Comparison of ENCODE assay signal across 8 mouse cellular contexts in the genomic region with DNA sequence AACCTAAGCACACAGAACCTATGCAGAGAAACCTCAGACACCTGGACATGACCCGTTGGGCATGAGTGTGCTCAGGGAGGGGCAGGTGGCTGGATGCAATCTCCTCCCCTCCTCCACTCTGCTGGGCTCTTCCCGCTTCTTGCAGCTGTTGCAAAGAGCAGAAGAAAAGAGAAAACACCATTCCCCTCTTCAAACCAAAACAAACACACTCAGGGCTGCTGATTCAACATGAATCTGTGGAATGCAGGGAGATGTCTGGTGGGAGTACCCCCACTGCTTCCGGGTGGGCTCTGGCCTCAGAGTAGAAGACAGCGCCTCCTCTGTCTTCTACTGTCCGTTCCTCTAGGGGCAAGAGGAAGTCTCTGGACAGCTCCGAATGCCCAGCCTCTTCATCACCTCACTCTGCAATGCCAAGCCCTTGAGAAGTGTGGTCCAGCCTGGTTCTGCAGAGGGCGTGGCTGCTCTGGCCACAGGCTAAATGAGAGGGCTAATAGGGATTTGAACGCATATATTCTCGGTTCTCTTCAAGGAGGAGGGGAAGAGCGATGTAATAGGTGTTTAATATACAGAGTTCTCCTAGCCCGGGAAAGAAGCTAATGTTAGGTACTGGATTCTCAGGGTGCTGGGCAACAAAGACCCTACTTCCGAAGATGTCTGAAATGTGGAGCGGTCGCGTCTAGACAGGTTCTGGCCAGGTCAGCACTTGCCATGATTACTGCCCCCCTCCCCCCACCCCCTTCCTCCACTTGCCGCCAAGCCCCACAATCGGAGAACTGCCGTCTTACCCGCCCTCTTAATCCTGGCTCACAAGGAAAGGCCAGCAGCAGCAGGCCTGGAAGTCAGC. TPM values are rescaled to one million over a fixed set of nuclear protein-coding genes. Genes with fewer than 3 reads are reported as not detected.
DNase-seq lines count a peak whose midpoint lies in the region; ATAC-seq lines count a peak whose summit lies in the region.

No protein-coding gene starts in this region.

- DNase-seq in heart, adult 18-20 months = no peak
- DNase-seq in embryo, embryonic 10 days (ENCODE audit: low spot score) = peak; percentile 60
- DNase-seq in mesoderm, embryonic 11.5 days (ENCODE audit: low read depth, low spot score) = peak; percentile 61
- no peak for DNase-seq in B cell, adult 2 months
- no peak for DNase-seq in layer of hippocampus, postnatal 14 days (ENCODE audit: low spot score in 2 of 2)
- DNase-seq in left cerebral cortex, adult 11 months (ENCODE audit: low spot score) = no peak

- H3K4me1 ChIP-seq in heart, embryonic 13.5 days = peaks cover 91% of the 10 kb centered on the region
- peaks cover 68% of the 10 kb centered on the region for H3K4me1 ChIP-seq in intestine, embryonic 15.5 days (replicated peaks)

- H3K4me3 ChIP-seq in heart, embryonic 13.5 days = peak overlapping the region; percentile 71
- peak overlapping the region; percentile 69 for H3K4me3 ChIP-seq in intestine, embryonic 15.5 days (replicated peaks)

- peak overlapping the region; percentile 80 for H3K27ac ChIP-seq in heart, embryonic 13.5 days (replicated peaks)
- H3K27ac ChIP-seq in intestine, embryonic 15.5 days = peak overlapping the region; percentile 92

- peaks cover 37% of the 10 kb centered on the region for H3K27me3 ChIP-seq in heart, embryonic 13.5 days (replicated peaks)
- H3K27me3 ChIP-seq in intestine, embryonic 15.5 days (replicated peaks) = no peaks in the 10 kb centered on the region

- H3K36me3 ChIP-seq in heart, embryonic 13.5 days = no peaks in the 10 kb centered on the region
- no peaks in the 10 kb centered on the region for H3K36me3 ChIP-seq in intestine, embryonic 15.5 days

- WGBS in heart, embryonic 13.5 days = 6% methylated on average over 19 of the region's 19 CpGs
- 2% methylated on average over 19 of the region's 19 CpGs for WGBS in intestine, embryonic 15.5 days

- ATAC-seq in heart, embryonic 13.5 days (ENCODE audit: extremely low read depth, insufficient number of reproducible peaks, low FRiP score, low TSS enrichment) = no peak
- peak; percentile 16 for ATAC-seq in intestine, embryonic 15.5 days

- H3K4me2 ChIP-seq in heart, embryonic 13.5 days = peak overlapping the region; percentile 77
- peak overlapping the region; percentile 90 for H3K4me2 ChIP-seq in intestine, embryonic 15.5 days (replicated peaks)

- peak overlapping the region; percentile 88 for H3K9ac ChIP-seq in heart, embryonic 13.5 days
- H3K9ac ChIP-seq in intestine, embryonic 15.5 days = peak overlapping the region; percentile 75

- no peaks in the 10 kb centered on the region for H3K9me3 ChIP-seq in heart, embryonic 13.5 days
- no peaks in the 10 kb centered on the region for H3K9me3 ChIP-seq in intestine, embryonic 15.5 days

RNA-seq across cellular contexts. Expression of a gene that starts 1.2 kb away (rescaled TPM):
- 10.2 and 12.2 TPM in 2 replicates for polyA plus RNA-seq in heart, embryonic 13.5 days (2015; fragmentation: Nextera tagmentation; extraction: Ambion mirVana)
- total RNA-seq in heart, adult 18-20 months (2021) = 10 to 100 TPM in 1 of 2 experiments, 1 to 10 TPM in 1; 8.6 to 10.1 TPM
- polyA plus RNA-seq in intestine, embryonic 15.5 days (2015; fragmentation: Nextera tagmentation; extraction: Ambion mirVana) = 32.8 and 35.6 TPM in 2 replicates
- 10 to 100 TPM; 15.4 to 17.7 TPM for total RNA-seq in layer of hippocampus, postnatal 14 days (2021)

RNA-seq across cellular contexts. Expression of a gene that starts 34.3 kb away (rescaled TPM):
- polyA plus RNA-seq in heart, embryonic 13.5 days (2015; fragmentation: Nextera tagmentation; extraction: Ambion mirVana) = 77.9 and 81.1 TPM in 2 replicates
- 100 to 1,000 TPM; 421 to 452 TPM for total RNA-seq in heart, adult 18-20 months (2021)
- polyA plus RNA-seq in intestine, embryonic 15.5 days (2015; fragmentation: Nextera tagmentation; extraction: Ambion mirVana) = 30.8 and 31.2 TPM in 2 replicates
- 10 to 100 TPM; 90.5 to 91.0 TPM for total RNA-seq in layer of hippocampus, postnatal 14 days (2021)

RNA-seq across cellular contexts. Expression of a gene that starts 44.5 kb away (rescaled TPM):
- polyA plus RNA-seq in heart, embryonic 13.5 days (2015; fragmentation: Nextera tagmentation; extraction: Ambion mirVana) = 0.17 TPM in 1 of 2 replicates, not detected in the other
- not detected for total RNA-seq in heart, adult 18-20 months (2021)
- polyA plus RNA-seq in intestine, embryonic 15.5 days (2015; fragmentation: Nextera tagmentation; extraction: Ambion mirVana) = 0.60 and 0.88 TPM in 2 replicates
- total RNA-seq in layer of hippocampus, postnatal 14 days (2021) = not detected

Comparison
In these comparisons a context has a peak if more than half of its experiments do, and no peak if none do; other contexts are left out.
1. DNase-seq: peak in embryo, embryonic 10 days (single experiment) and mesoderm, embryonic 11.5 days (single experiment); none in heart, adult 18-20 months (0 of 2), B cell, adult 2 months (0 of 2), layer of hippocampus, postnatal 14 days (0 of 2) and left cerebral cortex, adult 11 months (single experiment).
2. RNA of a gene that starts 34.3 kb away (total RNA-seq): 421 to 452 TPM in heart, adult 18-20 months; 90.5 to 91.0 TPM in layer of hippocampus, postnatal 14 days; every median in the first group is over 4 times any median in the second.